Mouse (Mus musculus) embryo, embryonic 11.5 days (tissue): ENCODE data around the gene Usp44.

Source experiments
- DNase-seq: peaks from one replicate; pipeline ENCODE4 v3.0.0-alpha.2; 2012; ENCODE audit warnings: low read depth, low spot score

Gene Usp44

DNA sequence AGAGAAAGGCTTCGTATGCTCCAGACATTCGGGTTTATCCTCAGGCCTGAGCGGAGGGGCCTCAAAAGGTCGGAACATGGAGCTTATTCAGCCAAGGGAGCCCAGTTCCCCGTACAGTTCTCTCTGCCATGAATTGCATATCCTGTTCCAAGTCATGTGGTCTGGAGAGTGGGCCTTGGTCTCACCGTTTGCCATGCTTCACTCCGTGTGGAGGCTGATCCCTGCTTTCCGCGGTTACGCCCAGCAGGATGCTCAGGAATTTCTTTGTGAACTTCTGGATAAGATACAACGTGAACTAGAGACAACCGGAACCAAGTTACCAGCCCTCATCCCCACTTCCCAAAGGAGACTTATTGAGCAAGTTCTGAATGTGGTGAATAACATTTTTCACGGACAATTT is 15.4 kb downstream of the Usp44 start:
- DNase-seq, result no peak

DNA sequence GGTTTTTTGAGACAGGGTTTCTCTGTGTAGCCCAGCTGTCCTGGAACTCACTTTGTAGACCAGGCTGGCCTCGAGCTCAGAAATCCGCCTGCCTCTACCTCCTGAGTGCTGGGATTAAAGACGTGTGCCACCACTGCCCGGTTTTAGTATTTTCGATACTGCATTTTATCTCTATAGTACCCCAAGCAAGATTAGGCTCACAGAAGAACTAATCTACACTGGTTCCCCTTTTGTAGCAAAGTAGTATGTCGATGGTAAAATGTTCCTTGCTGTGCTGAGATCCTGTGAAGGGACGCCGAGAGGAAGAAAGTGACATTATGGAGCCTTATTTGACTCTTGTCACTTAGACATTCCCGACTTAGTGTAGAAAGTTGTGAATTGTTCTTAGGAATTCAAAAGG is 23.8 kb downstream of the Usp44 start:
- no peak for DNase-seq

GRCm38 (mm10) chr10:93856095-93856494 is 24.7 kb downstream of the Usp44 start:
- no peak for DNase-seq

GRCm38 (mm10) chr10:93868401-93868800 is 37.0 kb downstream of the Usp44 start:
- no peak for DNase-seq

GRCm38 (mm10) chr10:93868886-93869285 is 37.5 kb downstream of the Usp44 start:
- DNase-seq, result no peak

- no peak for DNase-seq
Measured at GRCm38 (mm10) chr10:93876772-93877171, 45.4 kb downstream of the Usp44 start.

GRCm38 (mm10) chr10:93878732-93879131 is 47.4 kb downstream of the Usp44 start:
- no peak for DNase-seq

GRCm38 (mm10) chr10:93881918-93882317 is 50.6 kb downstream of the Usp44 start:
- no peak for DNase-seq

- peak; percentile 7 for DNase-seq
Measured at GRCm38 (mm10) chr10:93882738-93883364, 51.5 kb downstream of the Usp44 start.

DNA sequence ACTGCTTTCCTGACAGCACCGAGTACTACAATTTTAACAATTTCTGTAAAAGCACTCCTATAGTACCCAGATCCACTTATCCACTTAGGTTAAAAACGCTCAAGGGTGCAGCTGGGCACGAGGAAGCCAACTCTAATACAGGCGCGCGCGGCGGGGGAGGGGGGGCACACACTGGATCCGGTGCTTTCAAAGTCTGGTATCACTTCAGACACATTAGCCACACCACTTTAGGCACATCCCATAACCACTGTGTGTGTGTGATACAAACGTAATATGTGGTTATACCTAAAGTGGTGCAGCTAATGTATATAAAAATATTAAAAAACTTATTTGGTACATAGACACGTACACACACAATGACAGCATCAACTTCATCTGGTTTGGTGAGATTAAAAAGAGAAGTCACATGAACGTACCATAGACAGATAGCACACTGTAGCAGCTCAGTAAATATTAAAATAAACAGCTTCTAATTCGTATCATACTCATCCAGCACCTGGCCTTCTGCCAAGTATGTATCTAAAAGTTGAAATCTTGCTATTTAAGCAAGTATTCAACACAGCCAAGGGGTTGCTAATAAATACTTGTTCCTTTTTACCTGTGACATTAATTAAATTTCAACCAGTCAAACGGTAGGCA is 54.6 kb downstream of the Usp44 start:
- DNase-seq, result no peak

DNA sequence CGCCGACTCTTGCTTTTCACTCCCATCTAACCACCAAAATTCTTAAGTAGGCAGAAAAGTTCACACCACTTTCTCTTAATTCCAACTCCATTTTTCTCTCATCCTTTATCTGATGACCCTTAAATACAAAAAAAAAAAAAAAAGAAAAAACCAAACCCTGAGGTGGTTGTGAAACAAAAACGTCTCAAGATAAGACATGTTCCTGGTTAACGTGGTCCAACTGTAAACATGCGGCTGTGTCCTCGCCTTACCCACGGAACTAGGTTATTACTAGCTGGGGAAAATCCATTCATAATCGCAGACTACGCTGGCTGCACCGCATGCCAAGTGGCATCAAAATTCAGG is 57.2 kb downstream of the Usp44 start:
- no peak for DNase-seq

GRCm38 (mm10) chr10:93888935-93889578 is 57.7 kb downstream of the Usp44 start:
- peak; percentile 23 for DNase-seq

DNA sequence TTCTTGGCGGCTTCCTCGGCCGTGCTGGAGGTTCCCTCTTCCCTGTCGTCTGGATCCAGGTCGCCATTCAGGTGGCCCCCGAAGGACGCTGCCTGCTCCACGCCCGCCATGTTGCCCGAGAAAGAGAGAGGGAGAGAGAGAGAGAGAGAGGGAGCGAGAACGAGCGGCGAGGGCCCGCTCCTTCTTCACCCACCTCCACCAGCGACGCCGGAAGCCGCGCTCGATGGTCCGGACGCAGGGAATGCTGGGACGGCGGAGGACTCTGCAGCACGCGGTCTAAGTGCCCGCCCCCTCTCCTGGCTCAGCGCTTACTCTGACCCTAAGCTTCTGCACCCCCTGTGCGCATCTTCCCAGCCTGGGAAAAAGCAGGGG is 58.2 kb downstream of the Usp44 start:
- peak; percentile 82 for DNase-seq

GRCm38 (mm10) chr10:93889976-93890375 is 58.6 kb downstream of the Usp44 start:
- no peak for DNase-seq

- DNase-seq, result no peak
Measured at GRCm38 (mm10) chr10:93890565-93890964, 59.2 kb downstream of the Usp44 start.

GRCm38 (mm10) chr10:93891031-93891430 is 59.7 kb downstream of the Usp44 start:
- DNase-seq, result no peak

DNA sequence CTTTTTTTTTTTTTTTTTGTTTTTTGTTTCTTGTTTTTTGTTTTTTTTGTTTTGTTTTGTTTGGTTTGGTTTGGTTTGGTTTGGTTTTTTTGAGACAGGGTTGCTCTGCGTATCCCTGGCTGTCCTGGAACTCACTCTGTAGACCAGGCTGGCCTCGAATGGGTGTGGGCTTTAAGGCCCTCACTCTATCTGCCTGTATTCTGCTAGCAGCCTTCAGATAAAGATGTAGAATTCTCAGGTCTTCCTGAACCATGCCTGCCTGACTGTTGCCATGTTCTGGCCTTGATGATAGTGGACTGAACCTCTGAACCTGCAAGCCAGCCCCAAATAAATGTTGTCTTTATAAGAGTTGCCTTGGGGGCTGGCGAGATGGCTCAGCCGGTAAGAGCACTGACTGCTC is 61.2 kb downstream of the Usp44 start:
- no peak for DNase-seq

- DNase-seq, result no peak
Measured at GRCm38 (mm10) chr10:93897043-93897646, 65.8 kb downstream of the Usp44 start, which contains the start of gene Metap2. Metap2 (minus strand) TSS chr10:93897093.

- no peak for DNase-seq
Measured at GRCm38 (mm10) chr10:93899303-93899702, 67.9 kb downstream of the Usp44 start.

DNA sequence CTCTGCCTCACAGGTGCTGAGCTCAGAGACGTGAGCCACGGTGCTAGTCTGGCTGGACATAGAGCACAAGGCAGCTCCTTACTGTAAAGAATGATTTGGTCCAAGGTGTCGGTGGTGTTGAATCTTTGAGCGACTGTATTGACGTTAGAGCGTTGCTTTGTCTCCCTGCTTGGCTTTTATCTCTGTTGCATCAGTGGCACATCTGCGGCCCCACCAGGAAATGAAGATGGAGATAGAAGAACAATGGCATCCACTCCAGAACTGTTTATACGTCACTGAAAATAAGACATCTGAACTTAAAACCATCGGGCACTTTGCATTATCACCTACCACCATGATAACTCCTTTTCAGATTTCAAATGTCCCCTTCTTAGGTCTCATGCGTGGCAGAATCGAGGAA is 68.6 kb downstream of the Usp44 start:
- DNase-seq, result no peak

DNA sequence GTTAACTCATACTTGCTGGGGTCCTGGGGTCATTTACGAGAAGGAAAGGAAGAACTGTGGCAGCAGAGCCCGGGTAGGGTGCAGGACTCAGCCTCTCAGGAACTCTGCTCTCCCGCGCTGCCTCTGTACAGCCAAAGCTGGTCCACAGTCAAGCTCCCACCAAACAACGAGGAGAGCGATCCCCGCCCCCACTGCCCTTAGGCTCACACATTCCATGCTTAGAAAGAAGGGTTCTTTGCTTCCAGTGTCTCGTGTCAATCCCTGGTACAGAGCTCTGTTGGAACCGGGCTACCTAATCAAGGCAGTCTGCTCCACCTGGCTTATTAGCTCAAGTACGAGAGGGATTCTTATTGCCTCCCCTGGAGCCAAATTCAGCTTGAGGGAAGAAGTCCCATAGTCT is 76.0 kb downstream of the Usp44 start:
- no peak for DNase-seq
